Mouse (Mus musculus) limb, embryonic 13.5 days (tissue): ENCODE measurements around the gene Topbp1. TPM values are rescaled to one million over a fixed set of nuclear protein-coding genes. Genes with fewer than 3 reads are reported as not detected.
A peak's percentile ranks its signal among the peaks of the same experiment; 100 is the strongest.

Source experiments
- ATAC-seq: fragments of 200-750 bp; cut with Nextera tagmentation; 2 replicates; pipeline ENCODE4 v1.8.0; 2017; ENCODE audit warnings: low read depth, moderate number of reproducible peaks, moderate TSS enrichment; ENCODE audit not compliant: low FRiP score
- H3K27ac ChIP-seq: fragments of 300-500 bp; sonication (generic); 2 replicates; pipeline ENCODE4 v1.5.1; 2015; ENCODE audit warnings: inconsistent platforms, mild to moderate bottlenecking, moderate library complexity
- H3K27me3 ChIP-seq: fragments of 300-500 bp; sonication (generic); 2 replicates; pipeline ENCODE4 v1.6.1; 2015; ENCODE audit warnings: mild to moderate bottlenecking, inconsistent platforms
- H3K36me3 ChIP-seq: fragments of 300-500 bp; sonication (generic); 2 replicates; pipeline ENCODE4 v1.6.1; 2015; ENCODE audit warnings: inconsistent platforms, mild to moderate bottlenecking, moderate library complexity
- H3K4me1 ChIP-seq: fragments of 300-500 bp; sonication (generic); 2 replicates; pipeline ENCODE4 v1.6.1; 2015; ENCODE audit warnings: inconsistent platforms
- H3K4me2 ChIP-seq: fragments of 300-500 bp; sonication (generic); replicated peaks from 2 replicates; pipeline ENCODE4 v1.6.1; 2015; ENCODE audit warnings: inconsistent platforms, mild to moderate bottlenecking, moderate library complexity
- H3K4me3 ChIP-seq: fragments of 300-500 bp; sonication (generic); 2 replicates; pipeline ENCODE4 v1.5.1; 2015; ENCODE audit warnings: moderate library complexity, mild to moderate bottlenecking, inconsistent platforms
- H3K9ac ChIP-seq: fragments of 300-500 bp; sonication (generic); 2 replicates; pipeline ENCODE4 v1.6.1; 2015; ENCODE audit warnings: mild to moderate bottlenecking, inconsistent platforms
- H3K9me3 ChIP-seq: fragments of 300-500 bp; sonication (generic); 2 replicates; pipeline ENCODE4 v1.6.1; 2016; ENCODE audit warnings: inconsistent platforms
- WGBS: fragments of 180-500 bp; shearing (Covaris S2); methylation state at CpG from one replicate; pipeline ENCODE4 v1.1.7; 2015; 5-methylcytosine and 5-hydroxymethylcytosine counted together
- polyA plus RNA-seq: library from polyadenylated mRNA; unstranded; fragments of >200 nt; fragmentation: Nextera tagmentation; extraction: Ambion mirVana; gene quantifications from 2 replicates; pipeline ENCODE4 v1.2.1, GENCODE M21; 2015

Gene Topbp1
- polyA plus RNA-seq, 1 experiment from 2014 or later, result 70.8 TPM

GRCm38 (mm10) chr9:103376346-103377320, 71.6 kb downstream of the Topbp1 start:
- ATAC-seq, result peak; percentile 38; the same call in 1 of the 2 replicates
- WGBS, result 58% methylated on average over 7 of the region's 7 CpGs

GRCm38 (mm10) chr9:103378686-103379085, 73.7 kb downstream of the Topbp1 start:
- no peaks in the 10 kb centered on the region for H3K27me3 ChIP-seq
- H3K36me3 ChIP-seq, result no peaks in the 10 kb centered on the region
- no peak for ATAC-seq
- H3K27ac ChIP-seq, result no peak overlapping the region
- H3K9me3 ChIP-seq, result no peaks in the 10 kb centered on the region
- WGBS, result 58% methylated on average over 10 of the region's 10 CpGs
- H3K4me1 ChIP-seq, result 0 out of 2 replicates have a peak, but pooled peaks cover 3% of the 10 kb centered on the region
- H3K4me2 ChIP-seq, result no peak overlapping the region
- no peak overlapping the region for H3K9ac ChIP-seq
- no peak overlapping the region for H3K4me3 ChIP-seq

More at GRCm38 (mm10) chr9:103376346-103377320, 71.6 kb downstream of the Topbp1 start:
- no peak overlapping the region for H3K9ac ChIP-seq
- H3K4me2 ChIP-seq, result no peak overlapping the region
- no peak overlapping the region; the same call in 1 of the 2 replicates for H3K27ac ChIP-seq
- H3K9me3 ChIP-seq, result no peaks in the 10 kb centered on the region
- no peak overlapping the region for H3K4me3 ChIP-seq
- 0 out of 2 replicates have a peak, but pooled peaks cover 3% of the 10 kb centered on the region for H3K4me1 ChIP-seq
- H3K36me3 ChIP-seq, result no peaks in the 10 kb centered on the region
- no peaks in the 10 kb centered on the region for H3K27me3 ChIP-seq

GRCm38 (mm10) chr9:103379199-103379598, 74.2 kb downstream of the Topbp1 start:
- 72% methylated on average over 9 of the region's 9 CpGs for WGBS
- no peaks in the 10 kb centered on the region for H3K36me3 ChIP-seq
- H3K27me3 ChIP-seq, result no peaks in the 10 kb centered on the region
- H3K4me2 ChIP-seq, result no peak overlapping the region
- no peak overlapping the region for H3K27ac ChIP-seq
- no peaks in the 10 kb centered on the region for H3K9me3 ChIP-seq
- no peak overlapping the region for H3K4me3 ChIP-seq
- no peak for ATAC-seq
- H3K9ac ChIP-seq, result no peak overlapping the region
- H3K4me1 ChIP-seq, result 0 out of 2 replicates have a peak, but pooled peaks cover 3% of the 10 kb centered on the region

- no peaks in the 10 kb centered on the region for H3K9me3 ChIP-seq
- H3K4me1 ChIP-seq, result 0 out of 2 replicates have a peak, but pooled peaks cover 4% of the 10 kb centered on the region
- H3K9ac ChIP-seq, result no peak overlapping the region
- no peak overlapping the region for H3K4me3 ChIP-seq
- no peak overlapping the region for H3K4me2 ChIP-seq
- ATAC-seq, result no peak
- 92% methylated on average over 4 of the region's 4 CpGs for WGBS
- no peaks in the 10 kb centered on the region for H3K27me3 ChIP-seq
- H3K36me3 ChIP-seq, result no peaks in the 10 kb centered on the region
- no peak overlapping the region for H3K27ac ChIP-seq
These were observed 75.6 kb downstream of the Topbp1 start for GRCm38 (mm10) chr9:103380566-103380965.

GRCm38 (mm10) chr9:103382989-103383388, 78.0 kb downstream of the Topbp1 start:
- Histone ChIP-seq H3K9ac (no peak overlapping the region), H3K4me2 (no peak overlapping the region), H3K4me3 (no peak overlapping the region), H3K4me1 (peaks cover 23% of the 10 kb centered on the region), H3K27ac (no peak overlapping the region), H3K36me3 (no peaks in the 10 kb centered on the region), H3K27me3 (no peaks in the 10 kb centered on the region), H3K9me3 (no peaks in the 10 kb centered on the region)
- 50% methylated on average over 6 of the region's 6 CpGs for WGBS
- ATAC-seq, result no peak

GRCm38 (mm10) chr9:103383576-103383975, 78.6 kb downstream of the Topbp1 start:
- Histone ChIP-seq H3K27ac (no peak overlapping the region), H3K4me2 (no peak overlapping the region), H3K9ac (no peak overlapping the region), H3K4me1 (peaks cover 26% of the 10 kb centered on the region), H3K36me3 (no peaks in the 10 kb centered on the region), H3K9me3 (no peaks in the 10 kb centered on the region), H3K27me3 (0 out of 2 replicates have a peak, but pooled peaks cover under 1% of the 10 kb centered on the region), H3K4me3 (no peak overlapping the region)
- WGBS, result 88% methylated on average over 1 of the region's 1 CpGs
- no peak for ATAC-seq

- Histone ChIP-seq H3K27ac (no peak overlapping the region), H3K4me3 (no peak overlapping the region), H3K4me1 (peaks cover 26% of the 10 kb centered on the region), H3K27me3 (0 out of 2 replicates have a peak, but pooled peaks cover 4% of the 10 kb centered on the region), H3K9me3 (no peaks in the 10 kb centered on the region), H3K9ac (no peak overlapping the region), H3K36me3 (no peaks in the 10 kb centered on the region), H3K4me2 (no peak overlapping the region)
- ATAC-seq, result no peak
- 70% methylated on average over 4 of the region's 4 CpGs for WGBS
These were observed 79.3 kb downstream of the Topbp1 start for GRCm38 (mm10) chr9:103384141-103384796.

- WGBS, result 0% methylated on average over 1 of the region's 1 CpGs
- no peak overlapping the region for H3K27ac ChIP-seq
- H3K9me3 ChIP-seq, result no peaks in the 10 kb centered on the region
- peaks cover 15% of the 10 kb centered on the region for H3K27me3 ChIP-seq
- ATAC-seq, result no peak
- peaks cover 26% of the 10 kb centered on the region for H3K4me1 ChIP-seq
- H3K36me3 ChIP-seq, result no peaks in the 10 kb centered on the region
- no peak overlapping the region for H3K9ac ChIP-seq
- no peak overlapping the region for H3K4me2 ChIP-seq
- no peak overlapping the region for H3K4me3 ChIP-seq
These were observed 80.6 kb downstream of the Topbp1 start for GRCm38 (mm10) chr9:103385600-103385999.

- Histone ChIP-seq H3K27me3 (peaks cover 19% of the 10 kb centered on the region), H3K4me1 (peaks cover 26% of the 10 kb centered on the region), H3K9me3 (no peaks in the 10 kb centered on the region), H3K4me2 (peak overlapping the region; percentile 30), H3K9ac (no peak overlapping the region), H3K36me3 (no peaks in the 10 kb centered on the region), H3K27ac (peak overlapping the region; percentile 73), H3K4me3 (no peak overlapping the region)
- no peak; the same call in 1 of the 2 replicates for ATAC-seq
- WGBS, result 13% methylated on average over 5 of the region's 5 CpGs
These were observed 81.6 kb downstream of the Topbp1 start for GRCm38 (mm10) chr9:103386573-103386972.

- Histone ChIP-seq H3K9me3 (no peaks in the 10 kb centered on the region), H3K27me3 (peaks cover 24% of the 10 kb centered on the region), H3K4me1 (peaks cover 26% of the 10 kb centered on the region), H3K4me2 (peak overlapping the region; percentile 30), H3K36me3 (no peaks in the 10 kb centered on the region), H3K27ac (peak overlapping the region; percentile 73), H3K4me3 (no peak overlapping the region), H3K9ac (no peak overlapping the region)
- WGBS, result 41% methylated on average over 10 of the region's 10 CpGs
- no peak for ATAC-seq
These were observed 82.1 kb downstream of the Topbp1 start for GRCm38 (mm10) chr9:103387011-103387653.

- peaks cover 26% of the 10 kb centered on the region for H3K4me1 ChIP-seq
- ATAC-seq, result no peak
- 94% methylated on average over 6 of the region's 6 CpGs for WGBS
These were observed 84.2 kb downstream of the Topbp1 start for GRCm38 (mm10) chr9:103389261-103389660.

More at GRCm38 (mm10) chr9:103389261-103389660, 84.2 kb downstream of the Topbp1 start:
- Histone ChIP-seq H3K9me3 (no peaks in the 10 kb centered on the region), H3K4me3 (no peak overlapping the region), H3K4me2 (no peak overlapping the region), H3K9ac (no peak overlapping the region), H3K36me3 (no peaks in the 10 kb centered on the region), H3K27ac (no peak overlapping the region), H3K27me3 (peaks cover 41% of the 10 kb centered on the region)
